Mouse (Mus musculus) heart, embryonic 14.5 days (tissue): ENCODE measurements around the gene Ms4a7. TPM values are rescaled to one million over a fixed set of nuclear protein-coding genes. Genes with fewer than 3 reads are reported as not detected.

Experiments
- ATAC-seq: fragments of 200-750 bp; cut with Nextera tagmentation; 2 replicates; pipeline ENCODE4 v1.8.0; 2017; ENCODE audit warnings: low read depth, moderate TSS enrichment; ENCODE audit not compliant: insufficient number of reproducible peaks, insufficient read depth, low FRiP score
- H3K27ac ChIP-seq, 2 experiments: fragments of 200-500 bp in 1 of 2; fragments of 300-500 bp in 1 of 2; sonication (generic) in 1 of 2; replicated peaks in 1 of 2; 2 replicates each; pipeline ENCODE4 v1.5.1; 2012 to 2014; ENCODE audit warnings: low read depth in 2 of 2, low read length in 2 of 2, control low read depth in 1 of 2, mild to moderate bottlenecking in 1 of 2, mixed read lengths in 1 of 2; ENCODE audit not compliant: control insufficient read depth in 1 of 2, insufficient read depth in 1 of 2
- H3K27me3 ChIP-seq: fragments of 300-500 bp; sonication (generic); 2 replicates; pipeline ENCODE4 v1.6.1; 2014; ENCODE audit warnings: mild to moderate bottlenecking, low read length, control low read depth; ENCODE audit not compliant: control insufficient read depth, insufficient read depth
- H3K36me3 ChIP-seq: fragments of 300-500 bp; sonication (generic); 2 replicates; pipeline ENCODE4 v1.6.1; 2014; ENCODE audit warnings: mild to moderate bottlenecking, control low read depth, low read length, mixed read lengths; ENCODE audit not compliant: control insufficient read depth, insufficient read depth
- H3K4me1 ChIP-seq, 2 experiments: fragments of 200-500 bp in 1 of 2; fragments of 300-500 bp in 1 of 2; sonication (generic) in 1 of 2; 2 replicates each; pipeline ENCODE4 v1.6.1; 2012 to 2014; ENCODE audit warnings: low read length in 2 of 2, control low read depth in 1 of 2, mixed read lengths in 1 of 2; ENCODE audit not compliant: control insufficient read depth in 2 of 2, insufficient read depth in 2 of 2
- H3K4me2 ChIP-seq: fragments of 300-500 bp; sonication (generic); 2 replicates; pipeline ENCODE4 v1.6.1; 2014; ENCODE audit warnings: mild to moderate bottlenecking, low read length
- H3K4me3 ChIP-seq, 2 experiments: fragments of 200-500 bp in 1 of 2; fragments of 300-500 bp in 1 of 2; sonication (generic) in 1 of 2; 2 replicates each; pipeline ENCODE4 v1.5.1; 2012 to 2014; ENCODE audit warnings: low read length in 2 of 2, mild to moderate bottlenecking in 2 of 2, control low read depth in 1 of 2, low read depth in 1 of 2, moderate library complexity in 1 of 2; ENCODE audit not compliant: control insufficient read depth in 1 of 2, insufficient read depth in 1 of 2
- H3K9ac ChIP-seq: fragments of 300-500 bp; sonication (generic); 2 replicates; pipeline ENCODE4 v1.6.1; 2014; ENCODE audit warnings: mild to moderate bottlenecking, low read length
- H3K9me3 ChIP-seq: fragments of 300-500 bp; sonication (generic); 2 replicates; pipeline ENCODE4 v1.6.1; 2016; ENCODE audit warnings: low read length, control low read depth; ENCODE audit not compliant: control insufficient read depth
- WGBS: fragments of 180-500 bp; shearing (Covaris S2); extraction: QIAGEN DNeasy Blood & Tissue Kit; methylation state at CpG from one replicate; pipeline ENCODE4 v1.1.7; 2014; 5-methylcytosine and 5-hydroxymethylcytosine counted together
- polyA plus RNA-seq: library from polyadenylated mRNA; unstranded; fragments of >200 nt; fragmentation: Nextera tagmentation; extraction: Ambion mirVana; gene quantifications from 2 replicates; pipeline ENCODE4 v1.2.1, GENCODE M21; 2014

The Ms4a7 gene
- polyA plus RNA-seq, result 4.6 and 4.8 TPM in 2 replicates

DNA sequence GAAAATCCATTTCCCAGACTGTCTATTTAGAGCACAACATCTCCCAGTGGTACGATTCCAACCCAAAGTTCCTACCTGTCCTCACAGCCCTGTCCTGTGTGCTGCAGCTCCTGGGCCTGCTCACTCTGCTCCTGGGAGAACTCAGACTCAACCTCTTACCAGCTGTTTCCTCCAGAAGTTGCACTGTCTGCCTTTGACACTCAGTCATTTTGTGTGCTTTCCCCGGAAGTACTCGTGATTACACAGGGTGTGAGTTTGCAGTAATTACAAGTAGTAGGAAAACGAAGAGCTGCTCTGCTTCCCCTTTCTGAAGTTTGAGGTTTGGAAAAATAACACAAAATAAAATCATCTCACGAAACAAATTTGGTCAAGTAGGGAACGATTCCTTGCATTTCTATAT, at the start of gene Ms4a7:
Ms4a7 (minus strand) TSS at position 215 of the 400 bp plus-strand sequence.
- no peak for ATAC-seq
- Histone ChIP-seq H3K4me3 (no peak within 1 kb of the TSS), H3K4me2 (no peak within 1 kb of the TSS), H3K27me3 (no peaks in the 10 kb centered on the region), H3K9me3 (no peaks in the 10 kb centered on the region), H3K9ac (no peak within 1 kb of the TSS), H3K4me1 (no peaks in the 10 kb centered on the region), H3K36me3 (no peaks in the 10 kb centered on the region), H3K27ac (no peak within 1 kb of the TSS)
- WGBS, result 74% methylated on average over 6 of the region's 6 CpGs

DNA sequence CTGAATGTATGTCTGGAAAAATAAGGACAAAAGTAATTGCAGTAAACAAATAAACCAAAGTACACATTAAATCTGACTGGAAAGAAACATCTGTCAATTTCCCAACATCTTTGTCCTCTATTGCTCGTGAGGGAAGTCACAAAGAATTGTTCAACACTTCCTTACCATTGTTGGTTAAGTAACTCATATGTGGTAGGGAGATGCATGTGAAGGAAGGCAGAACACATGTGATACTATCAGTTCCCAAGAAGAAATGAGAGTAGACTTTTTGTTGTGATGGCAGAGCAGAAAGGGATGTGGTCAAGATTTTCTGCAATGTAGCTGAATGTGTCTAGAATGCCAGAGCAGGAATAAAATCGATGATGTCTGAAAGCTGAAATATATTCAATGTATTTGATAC, 40.5 kb upstream of the Ms4a7 start:
- 64% methylated on average over 2 of the region's 2 CpGs for WGBS
- Histone ChIP-seq H3K9me3 (no peaks in the 10 kb centered on the region), H3K4me2 (no peak overlapping the region), H3K27ac (no peak overlapping the region), H3K36me3 (no peaks in the 10 kb centered on the region), H3K9ac (no peak overlapping the region), H3K27me3 (no peaks in the 10 kb centered on the region), H3K4me3 (no peak overlapping the region), H3K4me1 (no peaks in the 10 kb centered on the region)
- no peak for ATAC-seq

DNA sequence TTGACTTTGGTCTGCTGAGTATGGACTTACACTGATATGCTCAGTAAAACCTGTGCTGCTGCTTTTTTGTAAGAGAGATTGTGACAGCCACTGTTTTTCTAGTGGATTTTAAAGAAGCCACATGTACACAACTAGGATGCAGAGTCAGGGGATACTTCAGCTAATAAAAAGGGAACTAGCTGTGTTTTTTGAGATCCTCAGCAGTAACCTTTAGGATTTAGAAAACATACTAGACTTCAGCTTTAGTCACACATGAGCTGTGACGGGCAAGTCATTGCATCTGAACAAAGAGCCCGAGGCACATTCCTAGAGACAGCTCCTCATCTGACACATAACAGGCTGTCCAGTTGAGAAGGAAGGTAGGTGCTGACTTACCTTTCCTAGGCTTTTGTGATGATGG, 39.3 kb upstream of the Ms4a7 start, which contains the start of gene Ms4a4a:
Ms4a4a (plus strand) TSS at position 251 of the 400 bp plus-strand sequence.
- WGBS, result 66% methylated on average over 2 of the region's 2 CpGs

DNA sequence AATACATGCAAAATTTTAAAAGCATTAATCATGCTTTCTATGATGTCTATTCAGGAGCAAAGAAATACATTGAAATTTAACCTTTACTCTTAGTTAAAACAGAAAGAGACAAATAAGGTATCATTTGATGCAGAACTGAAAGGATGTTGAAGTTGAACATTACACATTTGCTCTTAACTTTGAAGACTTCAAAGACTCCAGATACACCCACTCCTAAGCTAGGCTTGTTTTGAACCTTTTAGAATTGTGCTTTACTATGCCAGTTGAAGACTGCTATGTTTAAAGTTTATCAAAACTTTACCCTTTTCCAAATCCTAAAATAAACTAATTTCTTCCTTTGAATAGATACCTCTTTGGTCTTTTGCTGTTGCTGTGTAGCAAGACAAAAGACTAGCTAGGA, 35.2 kb upstream of the Ms4a7 start:
- Histone ChIP-seq H3K36me3 (no peaks in the 10 kb centered on the region), H3K4me1 (no peaks in the 10 kb centered on the region), H3K4me3 (no peak overlapping the region), H3K9ac (no peak overlapping the region), H3K9me3 (no peaks in the 10 kb centered on the region), H3K27ac (no peak overlapping the region), H3K27me3 (no peaks in the 10 kb centered on the region), H3K4me2 (no peak overlapping the region)
- ATAC-seq, result no peak

More for the DNA sequence above, 39.3 kb upstream of the Ms4a7 start, which contains the start of gene Ms4a4a:
- no peaks in the 10 kb centered on the region for H3K36me3 ChIP-seq
- no peaks in the 10 kb centered on the region for H3K27me3 ChIP-seq
- H3K27ac ChIP-seq, result no peak within 1 kb of the TSS
- H3K4me2 ChIP-seq, result no peak within 1 kb of the TSS
- H3K4me3 ChIP-seq, result no peak within 1 kb of the TSS
- ATAC-seq, result no peak
- no peaks in the 10 kb centered on the region for H3K4me1 ChIP-seq
- H3K9ac ChIP-seq, result no peak within 1 kb of the TSS
- no peaks in the 10 kb centered on the region for H3K9me3 ChIP-seq

DNA sequence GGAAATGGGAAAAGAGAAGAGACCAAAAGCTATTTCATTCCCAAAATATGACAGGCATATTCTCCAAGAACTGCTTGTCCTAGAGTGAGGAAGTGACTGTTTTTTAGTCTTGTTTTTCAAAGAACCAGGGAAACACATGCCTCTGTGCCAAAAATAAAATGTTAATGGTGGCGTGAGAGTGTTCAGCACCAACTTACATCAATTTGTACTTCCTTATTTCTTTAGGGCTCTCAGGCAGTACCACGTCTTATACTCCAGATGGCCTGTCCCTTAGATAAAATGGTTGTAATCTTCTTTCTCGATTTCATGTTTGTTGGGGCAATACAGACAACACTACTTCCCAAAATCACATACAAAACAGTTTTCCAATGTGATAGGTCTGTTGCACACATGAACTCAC, 32.4 kb upstream of the Ms4a7 start:
- Histone ChIP-seq H3K9ac (no peak overlapping the region), H3K4me1 (no peaks in the 10 kb centered on the region), H3K4me3 (no peak overlapping the region), H3K9me3 (no peaks in the 10 kb centered on the region), H3K36me3 (no peaks in the 10 kb centered on the region), H3K4me2 (no peak overlapping the region), H3K27ac (no peak overlapping the region), H3K27me3 (no peaks in the 10 kb centered on the region)
- WGBS, result 70% methylated on average over 3 of the region's 3 CpGs
- no peak for ATAC-seq

DNA sequence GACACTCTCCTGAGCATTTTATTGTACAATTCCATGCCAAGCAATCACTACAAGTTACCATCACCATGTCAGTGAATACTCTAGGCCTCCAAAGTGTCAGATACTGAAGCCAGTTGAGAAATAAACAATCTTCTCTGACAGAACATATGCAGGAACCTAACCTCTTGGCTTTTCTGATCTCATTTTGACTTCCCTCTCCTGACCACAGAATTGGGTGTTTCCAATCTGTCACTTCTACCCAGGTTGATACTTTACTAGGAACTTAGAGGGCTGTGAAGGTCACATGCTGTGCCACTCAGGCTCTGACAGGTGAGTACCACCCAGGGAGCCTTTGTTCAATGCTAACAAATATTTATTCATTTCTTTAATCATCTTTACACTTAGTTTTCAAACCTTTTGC, 26.1 kb upstream of the Ms4a7 start:
- no peak overlapping the region for H3K4me3 ChIP-seq
- no peak overlapping the region for H3K9ac ChIP-seq
- H3K4me2 ChIP-seq, result no peak overlapping the region
- no peaks in the 10 kb centered on the region for H3K9me3 ChIP-seq
- no peaks in the 10 kb centered on the region for H3K27me3 ChIP-seq
- H3K27ac ChIP-seq, result no peak overlapping the region
- no peaks in the 10 kb centered on the region for H3K4me1 ChIP-seq
- H3K36me3 ChIP-seq, result no peaks in the 10 kb centered on the region
- no peak for ATAC-seq

DNA sequence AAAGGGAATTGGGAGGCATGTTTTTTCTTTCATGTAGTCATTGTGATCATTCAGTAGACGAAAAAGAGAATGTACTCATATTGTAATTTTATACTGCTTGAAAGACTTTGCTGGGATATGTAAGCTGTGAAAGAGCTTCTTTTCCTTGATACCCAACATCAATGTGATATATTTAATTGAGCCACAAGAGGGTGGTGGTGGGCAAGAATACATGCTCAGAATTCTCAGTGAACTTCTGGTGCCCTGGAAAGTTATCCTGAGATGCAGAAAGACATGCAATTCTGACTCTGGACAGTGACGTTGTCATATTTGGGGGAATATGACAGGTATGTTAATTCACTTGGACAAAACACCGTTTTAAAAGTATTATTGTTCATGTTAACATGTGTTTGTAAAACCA, 24.2 kb upstream of the Ms4a7 start:
- H3K9me3 ChIP-seq, result no peaks in the 10 kb centered on the region
- 51% methylated on average over 3 of the region's 3 CpGs for WGBS
- no peaks in the 10 kb centered on the region for H3K27me3 ChIP-seq
- no peak overlapping the region for H3K27ac ChIP-seq
- no peaks in the 10 kb centered on the region for H3K36me3 ChIP-seq
- no peaks in the 10 kb centered on the region for H3K4me1 ChIP-seq
- no peak overlapping the region for H3K4me3 ChIP-seq
- H3K4me2 ChIP-seq, result no peak overlapping the region
- no peak overlapping the region for H3K9ac ChIP-seq
- no peak for ATAC-seq

DNA sequence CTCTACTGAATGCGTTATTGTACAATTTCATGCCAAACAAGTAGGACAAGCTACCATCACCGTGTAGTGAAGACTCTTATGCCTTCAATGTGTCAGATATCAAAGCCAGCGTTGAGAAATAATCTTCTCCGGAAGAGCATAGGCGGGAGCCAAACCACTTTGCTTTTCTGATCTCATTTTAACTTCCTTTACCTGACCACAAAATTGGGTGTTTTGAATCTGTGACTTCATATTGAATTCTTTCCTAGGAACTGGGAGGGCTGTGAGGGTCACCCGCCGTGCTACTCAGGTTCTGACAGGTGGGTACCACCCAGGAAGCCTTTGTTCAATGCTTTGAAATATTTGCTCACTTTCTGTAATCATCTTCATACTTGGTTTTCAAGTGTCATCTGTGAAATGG, 19.8 kb upstream of the Ms4a7 start:
- H3K36me3 ChIP-seq, result no peaks in the 10 kb centered on the region
- no peaks in the 10 kb centered on the region for H3K9me3 ChIP-seq
- WGBS, result 77% methylated on average over 7 of the region's 7 CpGs
- no peaks in the 10 kb centered on the region for H3K4me1 ChIP-seq
- H3K27me3 ChIP-seq, result no peaks in the 10 kb centered on the region
- no peak overlapping the region for H3K9ac ChIP-seq
- H3K4me3 ChIP-seq, result no peak overlapping the region
- no peak overlapping the region for H3K27ac ChIP-seq
- H3K4me2 ChIP-seq, result no peak overlapping the region
- no peak for ATAC-seq
